Mouse (Mus musculus) erythroblast, embryonic 14.5 days (primary cell): ENCODE data around the gene Edc4.

Experiments
- GATA1 ChIP-seq: IDR thresholded peaks from 2 replicates; pipeline ENCODE4 v1.6.1; 2012; ENCODE audit warnings: low read length, inconsistent platforms, mixed read lengths
- TAL1 ChIP-seq: IDR thresholded peaks from 3 replicates; pipeline ENCODE4 v1.6.1; 2012; ENCODE audit warnings: low read length, inconsistent platforms, mixed read lengths

DNA sequence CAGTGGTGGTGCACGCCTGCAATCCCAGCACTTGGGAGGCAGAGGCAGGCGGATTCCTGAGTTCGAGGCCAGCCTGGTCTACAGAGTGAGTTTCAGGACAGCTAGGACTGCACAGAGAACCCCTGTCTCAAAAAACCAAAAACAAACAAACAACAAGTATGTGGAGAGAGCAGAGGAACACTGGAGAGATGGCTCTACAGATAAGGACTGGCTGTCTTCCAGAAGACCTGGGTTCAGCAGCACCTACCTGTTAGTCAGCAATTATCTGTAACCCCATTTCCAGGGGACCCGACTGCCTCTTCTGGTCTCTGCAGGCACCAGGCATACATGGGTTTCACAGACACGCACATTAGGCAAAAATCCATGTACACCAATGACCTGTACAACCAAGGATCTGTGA is 41.5 kb upstream of the Edc4 start:
- TF ChIP-seq GATA1 (peak; percentile 86), TAL1 (no peak)
